Mouse (Mus musculus) MEL (cell line): ENCODE measurements around the gene Hcn2. TPM values are rescaled to one million over a fixed set of nuclear protein-coding genes. Genes with fewer than 3 reads are reported as not detected.

Experiments used
- DNase-seq: peaks from one replicate; pipeline ENCODE4 v3.0.0; 2011; ENCODE audit warnings: low read depth, low spot score
- H3K27ac ChIP-seq: 2 replicates; pipeline ENCODE4 v1.5.1; 2012; ENCODE audit warnings: low read depth, mild to moderate bottlenecking, control low read depth, low read length, moderate library complexity; ENCODE audit not compliant: control insufficient read depth
- H3K27me3 ChIP-seq, 2 experiments: fragments of 150-350 bp in 1 of 2; sonication (generic) in 1 of 2; 2 replicates each; pipeline ENCODE4 v1.6.1; 2012; ENCODE audit warnings: low read length in 2 of 2, mild to moderate bottlenecking in 2 of 2, improper control_type of control experiment in 1 of 2, moderate library complexity in 1 of 2; ENCODE audit not compliant: insufficient read depth in 2 of 2, control insufficient read depth in 1 of 2
- H3K36me3 ChIP-seq, 2 experiments: 2 replicates each; pipeline ENCODE4 v1.6.1; 2012 to 2014; ENCODE audit warnings: low read length in 2 of 2, improper control_type of control experiment in 1 of 2, inconsistent platforms in 1 of 2, mild to moderate bottlenecking in 1 of 2; ENCODE audit not compliant: insufficient read depth in 2 of 2, control insufficient read depth in 1 of 2
- H3K4me1 ChIP-seq, 2 experiments: fragments of 150-350 bp in 1 of 2; sonication (generic) in 1 of 2; 2 replicates each; pipeline ENCODE4 v1.6.1; 2012; ENCODE audit warnings: low read length in 2 of 2, improper control_type of control experiment in 1 of 2, mild to moderate bottlenecking in 1 of 2; ENCODE audit not compliant: insufficient read depth in 2 of 2, control insufficient read depth in 1 of 2
- H3K4me3 ChIP-seq, 2 experiments: fragments of 150-350 bp in 1 of 2; sonication (generic) in 1 of 2; 2 replicates each; pipeline ENCODE4 v1.5.1; 2012; ENCODE audit warnings: low read depth in 2 of 2, low read length in 2 of 2, mild to moderate bottlenecking in 2 of 2, moderate library complexity in 2 of 2, control low read depth in 1 of 2, improper control_type of control experiment in 1 of 2; ENCODE audit not compliant: control insufficient read depth in 1 of 2, insufficient read depth in 1 of 2
- H3K79me2 ChIP-seq: 2 replicates; pipeline ENCODE4 v1.6.1; 2012; ENCODE audit warnings: mild to moderate bottlenecking, low read length, moderate library complexity; ENCODE audit not compliant: control insufficient read depth, poor library complexity, insufficient read depth
- H3K9ac ChIP-seq: 2 replicates; pipeline ENCODE4 v1.6.1; 2012; ENCODE audit warnings: low read depth, mild to moderate bottlenecking, control low read depth, low read length, moderate library complexity; ENCODE audit not compliant: control insufficient read depth, poor library complexity, severe bottlenecking
- H3K9me3 ChIP-seq: fragments of 150-350 bp; sonication (generic); replicated peaks from 2 replicates; pipeline ENCODE4 v1.6.1; 2012; ENCODE audit warnings: mild to moderate bottlenecking, low read length, improper control_type of control experiment, moderate library complexity; ENCODE audit not compliant: insufficient read depth
- CHD1 ChIP-seq: IDR thresholded peaks from 2 replicates; pipeline ENCODE4 v1.6.1; 2012; ENCODE audit warnings: low read depth, mild to moderate bottlenecking, inconsistent platforms, low read length, improper control_type of control experiment
- CHD2 ChIP-seq: IDR thresholded peaks from 2 replicates; pipeline ENCODE4 v1.6.1; 2011; ENCODE audit warnings: low read length, improper control_type of control experiment
- E2F4 ChIP-seq: IDR thresholded peaks from 2 replicates; pipeline ENCODE4 v1.6.1; 2011; ENCODE audit warnings: low read depth, low read length, improper control_type of control experiment, borderline replicate concordance
- ELF1 ChIP-seq: IDR thresholded peaks from 2 replicates; pipeline ENCODE4 v1.6.1; 2014; ENCODE audit warnings: low read depth, mild to moderate bottlenecking, inconsistent platforms, low read length, improper control_type of control experiment, moderate library complexity
- EP300 ChIP-seq, 2 experiments: IDR thresholded peaks; 2 replicates each; pipeline ENCODE4 v1.6.1; 2011; ENCODE audit warnings: improper control_type of control experiment in 2 of 2, low read length in 2 of 2, low read depth in 1 of 2, mild to moderate bottlenecking in 1 of 2
- ETS1 ChIP-seq: IDR thresholded peaks from 2 replicates; pipeline ENCODE4 v1.6.1; 2012; ENCODE audit warnings: low read depth, mild to moderate bottlenecking, inconsistent platforms, low read length, improper control_type of control experiment, moderate library complexity
- MAX ChIP-seq: IDR thresholded peaks from 2 replicates; pipeline ENCODE4 v1.6.1; 2011; ENCODE audit warnings: low read length, improper control_type of control experiment
- MAZ ChIP-seq: IDR thresholded peaks from 2 replicates; pipeline ENCODE4 v1.6.1; 2012; ENCODE audit warnings: low read depth, mild to moderate bottlenecking, inconsistent platforms, low read length, improper control_type of control experiment
- MEF2A ChIP-seq: IDR thresholded peaks from 2 replicates; pipeline ENCODE4 v1.6.1; 2014; ENCODE audit warnings: low read depth, mild to moderate bottlenecking, inconsistent platforms, low read length, improper control_type of control experiment; ENCODE audit not compliant: poor library complexity, insufficient replicate concordance, severe bottlenecking; ENCODE audit errors: extremely low read depth
- MYB ChIP-seq: IDR thresholded peaks from 2 replicates; pipeline ENCODE4 v1.6.1; 2011; ENCODE audit warnings: mild to moderate bottlenecking, low read depth, low read length, improper control_type of control experiment
- RCOR1 ChIP-seq: IDR thresholded peaks from 2 replicates; pipeline ENCODE4 v1.6.1; 2012; ENCODE audit warnings: low read depth, mild to moderate bottlenecking, inconsistent platforms, low read length, improper control_type of control experiment
- SMC3 ChIP-seq: IDR thresholded peaks from 2 replicates; pipeline ENCODE4 v1.6.1; 2011; ENCODE audit warnings: low read depth, low read length, improper control_type of control experiment
- TBP ChIP-seq: IDR thresholded peaks from 2 replicates; pipeline ENCODE4 v1.8.0; 2011; ENCODE audit warnings: low read depth, low read length, improper control_type of control experiment
- TCF12 ChIP-seq: IDR thresholded peaks from 2 replicates; pipeline ENCODE4 v1.6.1; 2014; ENCODE audit warnings: low read depth, mild to moderate bottlenecking, inconsistent platforms, low read length, improper control_type of control experiment, moderate library complexity
- UBTF ChIP-seq: IDR thresholded peaks from 2 replicates; pipeline ENCODE4 v1.6.1; 2012; ENCODE audit warnings: low read depth, mild to moderate bottlenecking, inconsistent platforms, low read length, improper control_type of control experiment, moderate library complexity, borderline replicate concordance; ENCODE audit not compliant: insufficient read depth
- USF1 ChIP-seq: IDR thresholded peaks from 2 replicates; pipeline ENCODE4 v1.6.1; 2014; ENCODE audit warnings: low read depth, mild to moderate bottlenecking, inconsistent platforms, low read length, improper control_type of control experiment, moderate library complexity
- polyA plus RNA-seq, 2 experiments: library from polyadenylated mRNA; stranded (reverse) in 1 of 2; unstranded in 1 of 2; fragments of >175 nt in 1 of 2; fragments of >200 nt in 1 of 2; gene quantifications; 2 replicates each; pipeline versions ENCODE4 v1.2.1 to v1.2.4; 2012; ENCODE audit warnings: low replicate concordance in 2 of 2, low read depth in 1 of 2; ENCODE audit not compliant: insufficient read length in 2 of 2, insufficient read depth in 1 of 2, missing spikeins in 1 of 2
- total RNA-seq: library from RNA; depleted of rRNA; stranded (reverse); fragments of 300-350 nt; gene quantifications from 2 replicates; pipeline ENCODE4 v1.2.3, GENCODE M21; 2012

Gene Hcn2
- total and polyA plus RNA-seq, 3 experiments = 0.42 to 1.6 TPM; not detected in 1

DNA sequence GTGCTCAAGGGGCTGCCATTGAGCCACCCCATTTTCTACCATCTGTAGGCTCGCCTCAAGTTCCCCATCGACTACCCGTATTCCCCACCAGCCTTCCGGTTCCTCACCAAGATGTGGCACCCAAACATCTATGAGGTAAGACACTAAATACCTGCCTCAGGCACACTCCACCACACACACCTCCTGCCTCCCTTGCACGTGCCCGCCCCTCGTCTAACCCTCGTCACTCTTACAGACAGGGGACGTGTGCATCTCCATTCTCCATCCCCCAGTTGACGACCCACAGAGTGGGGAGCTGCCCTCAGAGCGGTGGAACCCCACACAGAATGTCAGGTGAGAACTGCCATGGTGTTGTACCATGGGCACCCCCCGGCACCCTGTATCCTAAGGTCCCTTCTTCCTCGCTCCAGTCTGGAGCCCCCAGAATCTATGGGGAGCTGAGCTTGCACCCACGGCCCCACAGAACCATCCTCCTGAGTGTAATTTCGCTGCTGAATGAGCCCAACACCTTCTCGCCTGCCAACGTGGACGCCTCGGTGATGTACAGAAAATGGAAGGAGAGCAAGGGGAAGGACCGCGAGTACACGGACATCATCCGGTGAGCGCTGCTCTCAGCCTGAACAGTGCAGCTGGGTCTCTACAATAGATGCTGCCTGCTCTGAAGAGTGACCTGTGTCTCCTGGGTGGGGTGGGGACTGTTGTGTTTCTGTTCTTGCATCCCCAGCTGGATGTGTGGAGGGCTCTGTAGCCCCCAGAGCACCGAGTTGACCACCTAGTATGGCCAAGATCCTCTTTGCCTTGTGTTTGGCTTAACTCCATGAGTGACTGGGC is 31.4 kb upstream of the Hcn2 start:
- peaks cover 3 to 4% of the 10 kb centered on the region in 2 experiments; a peak in 2 of 4 replicates for H3K36me3 ChIP-seq
- no peak overlapping the region for H3K27ac ChIP-seq
- H3K9me3 ChIP-seq = no peaks in the 10 kb centered on the region
- TF ChIP-seq UBTF (no peak), MAX (no peak), TCF12 (no peak)
- H3K9ac ChIP-seq = no peak overlapping the region
- peaks cover 32% of the 10 kb centered on the region for H3K79me2 ChIP-seq
- peaks cover 6 to 19% of the 10 kb centered on the region in 2 experiments; a peak in 3 of 4 replicates for H3K4me1 ChIP-seq
- no peak for DNase-seq
- H3K27me3 ChIP-seq = no peaks in the 10 kb centered on the region
- H3K4me3 ChIP-seq = no peak overlapping the region

GRCm38 (mm10) chr10:79686219-79686618 is 30.2 kb upstream of the Hcn2 start:
- no peak for DNase-seq
- H3K4me1 ChIP-seq = peaks cover 2 to 13% of the 10 kb centered on the region in 2 experiments; a peak in 3 of 4 replicates
- H3K9ac ChIP-seq = no peak overlapping the region
- peaks cover 3 to 4% of the 10 kb centered on the region in 2 experiments; a peak in 2 of 4 replicates for H3K36me3 ChIP-seq
- H3K27ac ChIP-seq = no peak overlapping the region
- TF ChIP-seq MAZ (no peak), RCOR1 (no peak), CHD1 (no peak)
- H3K79me2 ChIP-seq = peaks cover 32% of the 10 kb centered on the region
- no peak overlapping the region for H3K4me3 ChIP-seq
- no peaks in the 10 kb centered on the region for H3K27me3 ChIP-seq
- no peaks in the 10 kb centered on the region for H3K9me3 ChIP-seq

DNA sequence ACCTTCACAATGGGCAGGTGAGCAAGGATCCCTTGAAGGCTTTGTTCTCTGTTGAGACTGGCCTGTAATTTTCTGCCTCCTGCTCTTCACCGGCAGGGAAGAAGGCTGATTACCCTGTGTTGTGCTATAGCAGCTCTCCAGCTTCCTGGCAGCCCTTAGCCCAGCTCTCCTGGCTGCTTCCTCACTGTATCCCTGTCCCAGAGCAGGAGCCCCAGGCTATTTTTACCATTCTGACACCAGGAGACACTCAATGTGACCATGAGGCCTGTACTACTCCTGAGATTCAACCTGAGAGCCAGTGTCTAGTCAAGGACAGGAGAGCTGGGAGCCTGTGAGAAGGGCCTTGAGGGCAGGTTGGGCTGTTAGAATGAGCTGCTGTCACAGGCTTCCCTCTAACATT is 29.7 kb upstream of the Hcn2 start:
- no peak for TF ChIP-seq EP300 (IDR thresholded peaks at IDR 0.05; ENCODE audit: low read depth in 1 of 2, low read length in 2 of 2)
- no peak for TF ChIP-seq E2F4
- TF ChIP-seq USF1 = no peak
- no peak for TF ChIP-seq CHD1
- TF ChIP-seq TBP = no peak
- no peak for TF ChIP-seq MYB
- TF ChIP-seq UBTF = no peak
- no peak for TF ChIP-seq MEF2A
- no peak for TF ChIP-seq TCF12
- no peak for TF ChIP-seq MAX
- no peak for TF ChIP-seq CHD2
- TF ChIP-seq SMC3 = no peak
- TF ChIP-seq ETS1 = no peak
- TF ChIP-seq ELF1 = no peak
- TF ChIP-seq, all 39 proteins: peak for 0
- DNase-seq = no peak
- H3K27ac ChIP-seq = no peak overlapping the region
- H3K9ac ChIP-seq = no peak overlapping the region
- peaks cover 32% of the 10 kb centered on the region for H3K79me2 ChIP-seq
- peaks cover 3 to 4% of the 10 kb centered on the region in 2 experiments; a peak in 2 of 4 replicates for H3K36me3 ChIP-seq
- H3K27me3 ChIP-seq = no peaks in the 10 kb centered on the region
- H3K4me1 ChIP-seq = peaks cover 2 to 13% of the 10 kb centered on the region in 2 experiments; a peak in 3 of 4 replicates
- H3K4me3 ChIP-seq = no peak overlapping the region
- no peaks in the 10 kb centered on the region for H3K9me3 ChIP-seq
